Mouse (Mus musculus) intestine, embryonic 16.5 days (tissue): ENCODE data around the gene Dio2. TPM values are rescaled to one million over a fixed set of nuclear protein-coding genes. Genes with fewer than 3 reads are reported as not detected.

Source experiments
- ATAC-seq: fragments of 200-750 bp; cut with Nextera tagmentation; 2 replicates; pipeline ENCODE4 v1.8.0; 2017; ENCODE audit warnings: moderate TSS enrichment, moderate library complexity
- H3K27ac ChIP-seq: fragments of 300-500 bp; sonication (generic); 2 replicates; pipeline ENCODE4 v1.5.1; 2014; ENCODE audit warnings: mild to moderate bottlenecking, low read length
- H3K27me3 ChIP-seq: fragments of 300-500 bp; sonication (generic); replicated peaks from 2 replicates; pipeline ENCODE4 v1.6.1; 2014; ENCODE audit warnings: low read length, control low read depth, mixed read lengths; ENCODE audit not compliant: control insufficient read depth, insufficient read depth
- H3K36me3 ChIP-seq: fragments of 300-500 bp; sonication (generic); 2 replicates; pipeline ENCODE4 v1.6.1; 2014; ENCODE audit warnings: low read length, control low read depth; ENCODE audit not compliant: control insufficient read depth, insufficient read depth
- H3K4me1 ChIP-seq: fragments of 300-500 bp; sonication (generic); 2 replicates; pipeline ENCODE4 v1.6.1; 2014; ENCODE audit warnings: low read length, control low read depth, mixed read lengths; ENCODE audit not compliant: control insufficient read depth, insufficient read depth
- H3K4me2 ChIP-seq: fragments of 300-500 bp; sonication (generic); 2 replicates; pipeline ENCODE4 v1.6.1; 2014; ENCODE audit warnings: low read depth, low read length, control low read depth
- H3K4me3 ChIP-seq: fragments of 300-500 bp; sonication (generic); 2 replicates; pipeline ENCODE4 v1.5.1; 2014; ENCODE audit warnings: mild to moderate bottlenecking, low read length
- H3K9ac ChIP-seq: fragments of 300-500 bp; sonication (generic); 2 replicates; pipeline ENCODE4 v1.6.1; 2014; ENCODE audit warnings: low read depth, low read length
- H3K9me3 ChIP-seq: fragments of 300-500 bp; sonication (generic); 2 replicates; pipeline ENCODE4 v1.6.1; 2016; ENCODE audit warnings: low read length, control low read depth; ENCODE audit not compliant: control insufficient read depth
- WGBS: fragments of 180-500 bp; shearing (Covaris S2); extraction: QIAGEN DNeasy Blood & Tissue Kit; methylation state at CpG from one replicate; pipeline ENCODE4 v1.1.7; 2014; 5-methylcytosine and 5-hydroxymethylcytosine counted together
- polyA plus RNA-seq: library from polyadenylated mRNA; unstranded; fragments of >200 nt; fragmentation: Nextera tagmentation; extraction: Ambion mirVana; gene quantifications from 2 replicates; pipeline ENCODE4 v1.2.1, GENCODE M21; 2015

The Dio2 gene
- polyA plus RNA-seq, 1 experiment from 2014 or later, result 0.09 TPM

- WGBS, result 55% methylated on average over 8 of the region's 8 CpGs
- H3K36me3 ChIP-seq, result no peaks in the 10 kb centered on the region
- no peak overlapping the region for H3K4me2 ChIP-seq
- ATAC-seq, result no peak
- H3K9ac ChIP-seq, result no peak overlapping the region
- H3K4me3 ChIP-seq, result no peak overlapping the region
- no peaks in the 10 kb centered on the region for H3K9me3 ChIP-seq
- no peaks in the 10 kb centered on the region for H3K27me3 ChIP-seq
- H3K4me1 ChIP-seq, result no peaks in the 10 kb centered on the region
- no peak overlapping the region for H3K27ac ChIP-seq
Observed at GRCm38 (mm10) chr12:90725107-90725506, 13.1 kb downstream of the Dio2 start.

GRCm38 (mm10) chr12:90724644-90725043, 13.6 kb downstream of the Dio2 start:
- no peaks in the 10 kb centered on the region for H3K9me3 ChIP-seq
- H3K36me3 ChIP-seq, result no peaks in the 10 kb centered on the region
- H3K4me2 ChIP-seq, result no peak overlapping the region
- no peak overlapping the region for H3K9ac ChIP-seq
- H3K4me1 ChIP-seq, result no peaks in the 10 kb centered on the region
- no peak for ATAC-seq
- 82% methylated on average over 11 of the region's 11 CpGs for WGBS
- H3K27me3 ChIP-seq, result no peaks in the 10 kb centered on the region
- no peak overlapping the region for H3K27ac ChIP-seq
- H3K4me3 ChIP-seq, result no peak overlapping the region

DNA sequence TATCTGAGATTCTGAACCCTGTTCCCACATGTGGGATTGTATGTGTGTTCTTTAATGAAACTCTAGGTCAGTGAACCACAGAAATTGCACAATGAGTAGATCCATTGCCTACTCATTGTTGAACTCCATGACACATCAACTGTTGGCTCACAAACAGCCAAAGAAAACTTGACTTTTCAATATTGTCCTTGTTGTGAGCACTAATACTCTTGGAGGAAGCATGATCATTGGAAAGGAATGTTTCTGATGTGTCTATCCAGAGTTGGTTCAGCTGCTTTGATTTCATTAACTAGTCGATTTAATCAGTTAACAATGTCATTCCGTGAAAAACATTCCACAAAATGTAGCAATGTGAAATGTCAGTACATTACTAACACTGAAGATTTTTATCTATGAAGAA, 44.1 kb downstream of the Dio2 start:
- Histone ChIP-seq H3K27ac (no peak overlapping the region), H3K36me3 (no peaks in the 10 kb centered on the region), H3K9me3 (no peaks in the 10 kb centered on the region), H3K4me1 (no peaks in the 10 kb centered on the region), H3K27me3 (no peaks in the 10 kb centered on the region), H3K4me2 (no peak overlapping the region), H3K4me3 (no peak overlapping the region), H3K9ac (no peak overlapping the region)
- WGBS, result 87% methylated on average over 2 of the region's 2 CpGs
- ATAC-seq, result no peak
